Mouse (Mus musculus) testis, adult 2 months (tissue): ENCODE data around the gene Magi1. TPM values are rescaled to one million over a fixed set of nuclear protein-coding genes. Genes with fewer than 3 reads are reported as not detected.

Experiments used
- H3K27ac ChIP-seq: fragments of 200-500 bp; 2 replicates; pipeline ENCODE4 v1.5.1; 2012; ENCODE audit warnings: low read depth, low read length; ENCODE audit not compliant: control insufficient read depth, insufficient read depth
- H3K27me3 ChIP-seq: fragments of 200-500 bp; 2 replicates; pipeline ENCODE4 v1.6.1; 2012; ENCODE audit warnings: mild to moderate bottlenecking, low read length, moderate library complexity; ENCODE audit not compliant: control insufficient read depth, insufficient read depth
- H3K36me3 ChIP-seq: fragments of 200-500 bp; 2 replicates; pipeline ENCODE4 v1.6.1; 2012; ENCODE audit warnings: mild to moderate bottlenecking, low read length; ENCODE audit not compliant: control insufficient read depth, insufficient read depth
- H3K4me1 ChIP-seq: fragments of 200-500 bp; 2 replicates; pipeline ENCODE4 v1.6.1; 2012; ENCODE audit warnings: low read length; ENCODE audit not compliant: control insufficient read depth, insufficient read depth
- H3K4me3 ChIP-seq: fragments of 200-500 bp; 2 replicates; pipeline ENCODE4 v1.5.1; 2012; ENCODE audit warnings: low read depth, mild to moderate bottlenecking, low read length, moderate library complexity, mixed read lengths; ENCODE audit not compliant: control insufficient read depth
- CTCF ChIP-seq: fragments of 200-500 bp; IDR thresholded peaks from 2 replicates; pipeline ENCODE4 v1.5.1; 2012; ENCODE audit warnings: low read depth, mild to moderate bottlenecking, inconsistent platforms, low read length, moderate library complexity; ENCODE audit not compliant: control insufficient read depth, insufficient read depth, insufficient replicate concordance
- POLR2A ChIP-seq: fragments of 200-500 bp; IDR thresholded peaks from 2 replicates; pipeline ENCODE4 v1.6.1; 2012; ENCODE audit warnings: low read depth, mild to moderate bottlenecking, inconsistent platforms, low read length, moderate library complexity; ENCODE audit not compliant: control insufficient read depth
- polyA plus RNA-seq: library from polyadenylated mRNA; depleted of rRNA; stranded (reverse); fragments of >200 nt; gene quantifications from 2 replicates; pipeline ENCODE4 v1.2.3, GENCODE M21; 2012

Gene Magi1
- polyA plus RNA-seq, 1 experiment = 11.1 TPM

GRCm38 (mm10) chr6:94124279-94124678 is 159.4 kb downstream of the Magi1 start:
- TF ChIP-seq POLR2A (no peak), CTCF (no peak)
- no peak overlapping the region for H3K4me3 ChIP-seq
- no peaks in the 10 kb centered on the region for H3K27me3 ChIP-seq
- H3K27ac ChIP-seq = no peak overlapping the region
- no peaks in the 10 kb centered on the region for H3K36me3 ChIP-seq
- no peaks in the 10 kb centered on the region for H3K4me1 ChIP-seq

GRCm38 (mm10) chr6:94122566-94123150 is 161.1 kb downstream of the Magi1 start:
- Histone ChIP-seq H3K36me3 (no peaks in the 10 kb centered on the region), H3K27me3 (no peaks in the 10 kb centered on the region), H3K4me1 (no peaks in the 10 kb centered on the region), H3K27ac (no peak overlapping the region), H3K4me3 (no peak overlapping the region)
- TF ChIP-seq POLR2A = no peak
- no peak for TF ChIP-seq CTCF

- H3K36me3 ChIP-seq = no peaks in the 10 kb centered on the region
- H3K4me3 ChIP-seq = no peak overlapping the region
- no peaks in the 10 kb centered on the region for H3K4me1 ChIP-seq
- H3K27ac ChIP-seq = no peak overlapping the region
- no peaks in the 10 kb centered on the region for H3K27me3 ChIP-seq
- TF ChIP-seq CTCF (no peak), POLR2A (no peak)
Observed at GRCm38 (mm10) chr6:94121488-94121887, 162.2 kb downstream of the Magi1 start.

DNA sequence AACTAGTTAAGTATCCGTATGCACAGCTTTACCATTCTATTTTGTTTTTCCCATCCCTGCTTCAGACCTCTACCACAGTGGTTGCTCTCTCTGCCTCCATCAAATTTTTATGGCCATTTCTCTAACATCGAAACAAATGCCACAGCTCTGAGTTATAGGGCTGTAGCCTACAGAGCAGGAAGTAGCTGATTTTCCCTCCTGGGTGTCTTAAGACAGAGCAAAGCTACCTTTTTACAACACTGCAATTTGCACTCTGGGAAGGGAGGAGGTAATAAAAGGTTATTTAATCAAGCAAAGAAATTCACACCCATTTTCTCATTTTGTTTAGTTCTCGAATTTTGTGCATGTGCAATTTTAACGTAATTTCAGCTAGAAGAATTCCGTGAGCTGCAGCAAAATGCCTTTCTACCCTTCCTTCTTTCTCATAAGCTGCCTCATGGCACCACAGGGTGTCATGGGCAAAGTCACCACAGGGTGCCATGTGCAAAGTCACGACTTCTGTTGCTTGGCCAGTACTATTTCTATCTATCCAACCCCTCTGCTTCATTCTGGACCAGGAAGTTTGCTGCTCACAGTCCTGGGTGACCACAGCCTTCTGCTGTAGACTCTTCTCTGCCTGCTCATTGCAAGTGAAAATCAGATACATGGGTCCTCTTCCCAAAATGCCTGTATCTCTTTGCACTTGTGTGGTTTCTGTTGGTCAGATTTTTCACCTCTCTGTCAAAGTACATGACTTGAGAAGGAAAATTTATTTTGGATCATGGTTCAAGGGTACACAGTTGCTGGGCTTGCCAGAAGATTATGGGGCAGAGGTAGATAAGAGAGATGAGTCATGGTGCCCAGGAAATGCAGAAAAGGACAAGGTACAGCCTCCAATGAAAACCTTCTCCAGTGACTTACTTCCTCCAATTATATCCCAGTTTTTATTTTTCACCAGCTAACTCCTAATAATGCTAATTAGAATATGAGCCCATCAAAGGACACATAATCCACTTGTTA is 167.0 kb downstream of the Magi1 start:
- H3K27ac ChIP-seq = no peak overlapping the region
- H3K36me3 ChIP-seq = no peaks in the 10 kb centered on the region
- TF ChIP-seq CTCF (no peak), POLR2A (no peak)
- H3K4me3 ChIP-seq = no peak overlapping the region
- no peaks in the 10 kb centered on the region for H3K27me3 ChIP-seq
- no peaks in the 10 kb centered on the region for H3K4me1 ChIP-seq

DNA sequence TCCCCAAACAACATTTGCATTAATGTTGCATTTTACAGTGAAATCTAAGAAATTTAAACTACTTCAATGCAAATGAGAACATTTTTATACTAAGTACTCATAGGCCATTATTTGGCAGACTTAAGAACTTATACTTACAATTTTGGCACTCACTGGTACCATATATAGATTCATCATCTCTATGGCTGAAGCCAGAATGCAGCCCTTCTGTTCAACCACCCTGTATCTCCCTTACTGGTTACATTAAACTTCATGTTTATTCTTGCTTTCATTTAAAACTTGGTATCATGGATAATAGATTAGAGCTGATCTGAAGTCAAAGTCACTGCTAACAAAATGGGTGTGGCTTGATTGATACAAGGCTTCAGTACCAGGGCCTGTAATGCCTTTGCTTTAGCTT is 171.9 kb downstream of the Magi1 start:
- Histone ChIP-seq H3K27me3 (no peaks in the 10 kb centered on the region), H3K4me1 (no peaks in the 10 kb centered on the region), H3K36me3 (no peaks in the 10 kb centered on the region), H3K27ac (no peak overlapping the region), H3K4me3 (no peak overlapping the region)
- TF ChIP-seq CTCF = no peak
- TF ChIP-seq POLR2A = no peak

DNA sequence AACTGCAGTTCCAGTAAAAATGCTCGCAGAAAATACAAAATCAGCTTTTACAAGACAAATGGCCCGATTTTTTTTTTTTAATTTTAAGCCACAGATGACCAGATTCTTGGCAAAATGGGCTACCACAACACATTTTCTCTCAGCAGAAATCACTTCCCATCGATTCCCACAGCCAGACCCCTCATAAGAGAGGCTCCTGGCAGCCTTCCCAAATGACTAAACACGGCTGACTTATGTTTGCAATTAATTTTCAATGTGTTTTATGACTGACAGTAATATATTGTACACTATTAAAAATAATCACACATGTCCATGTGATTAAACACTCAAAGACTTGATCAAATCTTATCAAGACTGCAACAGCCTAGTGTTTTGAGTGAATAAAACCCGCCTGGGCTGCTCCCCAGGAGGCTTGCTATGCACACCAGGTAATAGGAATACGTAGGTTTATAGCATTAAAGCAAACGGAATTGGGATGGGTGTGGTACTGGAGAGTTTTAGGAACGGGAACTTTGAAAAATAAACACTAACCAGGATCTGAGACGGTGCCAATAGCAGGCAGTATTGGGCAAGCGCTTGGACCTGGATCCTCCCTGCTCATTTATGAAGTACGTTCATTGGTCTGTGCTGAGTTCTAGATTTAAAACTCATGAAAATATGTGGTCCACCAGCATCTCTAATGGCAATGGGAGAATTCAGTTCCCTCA is 176.2 kb downstream of the Magi1 start:
- Histone ChIP-seq H3K27ac (no peak overlapping the region), H3K4me1 (no peaks in the 10 kb centered on the region), H3K36me3 (no peaks in the 10 kb centered on the region), H3K4me3 (no peak overlapping the region), H3K27me3 (no peaks in the 10 kb centered on the region)
- TF ChIP-seq POLR2A (no peak), CTCF (no peak)

GRCm38 (mm10) chr6:94103581-94103980 is 180.1 kb downstream of the Magi1 start:
- TF ChIP-seq CTCF = no peak
- no peak for TF ChIP-seq POLR2A
- H3K27ac ChIP-seq = no peak overlapping the region
- no peak overlapping the region for H3K4me3 ChIP-seq
- H3K36me3 ChIP-seq = no peaks in the 10 kb centered on the region
- no peaks in the 10 kb centered on the region for H3K27me3 ChIP-seq
- no peaks in the 10 kb centered on the region for H3K4me1 ChIP-seq
